Mouse (Mus musculus) liver, adult 2 months (tissue): ENCODE results near the gene Elovl5.

Experiments used
- CTCF ChIP-seq: fragments of 200-500 bp; IDR thresholded peaks from 2 replicates; pipeline ENCODE4 v1.5.1; 2011; ENCODE audit warnings: low read depth, low read length, control low read depth
- POLR2A ChIP-seq: fragments of 200-500 bp; IDR thresholded peaks from 2 replicates; pipeline ENCODE4 v1.6.1; 2011; ENCODE audit warnings: low read length, control low read depth; ENCODE audit not compliant: insufficient read depth; ENCODE audit errors: extremely low read depth

DNA sequence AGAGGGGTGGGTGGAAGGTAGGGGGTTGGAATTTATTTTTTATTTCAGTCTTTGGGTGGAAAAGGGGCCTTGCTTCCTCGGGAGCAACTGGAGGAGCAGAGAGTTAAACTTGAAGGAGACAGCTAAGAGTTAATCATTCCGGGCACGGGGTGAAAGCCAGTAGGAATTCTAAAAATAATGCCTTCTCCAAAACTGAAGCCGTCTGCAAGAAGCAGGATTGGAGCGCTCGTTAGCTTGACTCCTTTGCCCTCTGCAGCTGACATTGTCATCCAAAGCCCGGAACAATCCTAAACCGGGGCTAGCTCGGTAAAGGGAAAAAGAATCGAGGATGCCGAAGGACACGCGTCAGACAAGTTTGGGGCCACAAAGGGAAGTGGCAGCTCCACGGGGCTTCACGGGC is 99.1 kb downstream of the Elovl5 start:
- TF ChIP-seq CTCF: no peak
- TF ChIP-seq POLR2A: no peak
